Mouse (Mus musculus) intestine, embryonic 15.5 days (tissue): ENCODE data around the gene Rdh19. TPM values are rescaled to one million over a fixed set of nuclear protein-coding genes. Genes with fewer than 3 reads are reported as not detected.
"Not testable (repeated sequence)": the region's sequence is repeated elsewhere in the genome, so short reads cannot be mapped to it uniquely, and the experiment has no call there.

ENCODE experiments used
- ATAC-seq: fragments of 200-750 bp; cut with Nextera tagmentation; 2 replicates; pipeline ENCODE4 v1.8.0; 2017; ENCODE audit warnings: moderate TSS enrichment, moderate library complexity
- H3K27ac ChIP-seq: fragments of 300-500 bp; sonication (generic); 2 replicates; pipeline ENCODE4 v1.5.1; 2015; ENCODE audit warnings: mild to moderate bottlenecking, inconsistent platforms
- H3K27me3 ChIP-seq: fragments of 300-500 bp; sonication (generic); replicated peaks from 2 replicates; pipeline ENCODE4 v1.6.1; 2015; ENCODE audit warnings: inconsistent platforms
- H3K36me3 ChIP-seq: fragments of 300-500 bp; sonication (generic); 2 replicates; pipeline ENCODE4 v1.6.1; 2015; ENCODE audit warnings: inconsistent platforms
- H3K4me1 ChIP-seq: fragments of 300-500 bp; sonication (generic); replicated peaks from 2 replicates; pipeline ENCODE4 v1.6.1; 2015; ENCODE audit warnings: inconsistent platforms
- H3K4me2 ChIP-seq: fragments of 300-500 bp; sonication (generic); replicated peaks from 2 replicates; pipeline ENCODE4 v1.6.1; 2015; ENCODE audit warnings: mild to moderate bottlenecking, inconsistent platforms
- H3K4me3 ChIP-seq: fragments of 300-500 bp; sonication (generic); replicated peaks from 2 replicates; pipeline ENCODE4 v1.5.1; 2015; ENCODE audit warnings: inconsistent platforms
- H3K9ac ChIP-seq: fragments of 300-500 bp; sonication (generic); 2 replicates; pipeline ENCODE4 v1.6.1; 2015; ENCODE audit warnings: inconsistent platforms
- H3K9me3 ChIP-seq: fragments of 300-500 bp; sonication (generic); 2 replicates; pipeline ENCODE4 v1.6.1; 2016; ENCODE audit warnings: inconsistent platforms
- WGBS: fragments of 180-500 bp; shearing (Covaris S2); methylation state at CpG from one replicate; pipeline ENCODE4 v1.1.7; 2015; 5-methylcytosine and 5-hydroxymethylcytosine counted together
- polyA plus RNA-seq: library from polyadenylated mRNA; unstranded; fragments of >200 nt; fragmentation: Nextera tagmentation; extraction: Ambion mirVana; gene quantifications from 2 replicates; pipeline ENCODE4 v1.2.1, GENCODE M21; 2015

The Rdh19 gene
- polyA plus RNA-seq, 1 experiment from 2014 or later, result not detected

DNA sequence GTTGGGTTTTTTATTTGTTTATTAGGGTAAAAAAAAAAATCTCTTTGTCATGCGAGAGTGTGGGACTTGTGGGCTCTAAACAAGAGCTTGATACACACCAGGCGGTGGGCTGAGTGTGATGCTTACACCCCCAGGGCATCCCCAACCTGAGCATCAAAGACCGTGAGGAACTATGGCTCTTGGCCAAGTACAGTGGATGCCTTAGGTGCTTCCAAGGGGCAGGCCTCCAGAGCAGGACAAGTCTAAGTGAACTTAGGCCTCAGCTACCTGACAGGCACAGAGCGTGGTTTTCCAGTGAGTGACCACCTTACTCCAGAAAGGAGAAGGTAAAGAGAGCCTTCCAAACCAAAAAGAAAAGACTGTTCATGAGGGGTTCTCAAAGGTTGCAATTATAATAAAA lies 37.2 kb downstream of the Rdh19 start:
- Histone ChIP-seq H3K4me3 (no peak overlapping the region), H3K4me2 (no peak overlapping the region), H3K27me3 (no peaks in the 10 kb centered on the region), H3K9ac (no peak overlapping the region), H3K27ac (no peak overlapping the region), H3K9me3 (no peaks in the 10 kb centered on the region), H3K36me3 (no peaks in the 10 kb centered on the region), H3K4me1 (no peaks in the 10 kb centered on the region)
- 76% methylated on average over 4 of the region's 4 CpGs for WGBS
- no peak for ATAC-seq

DNA sequence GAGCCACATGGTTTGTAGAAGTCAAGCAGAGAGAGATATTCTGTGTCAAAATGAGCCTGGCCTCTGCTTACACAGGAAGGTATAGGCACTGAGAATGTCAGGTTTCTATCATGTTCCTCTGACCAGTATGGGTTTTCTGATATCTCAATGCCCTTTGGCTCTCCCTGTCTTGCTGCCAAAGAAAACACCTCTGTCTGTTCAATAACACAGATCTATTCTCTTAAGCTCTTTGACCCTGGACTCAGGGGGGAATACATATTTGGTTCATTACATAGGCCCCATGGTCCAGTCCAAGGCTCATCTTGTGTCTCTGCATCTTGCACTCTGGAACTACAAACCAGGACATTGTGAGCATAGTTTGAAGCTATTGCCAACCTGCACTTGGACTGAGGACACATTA lies 38.9 kb downstream of the Rdh19 start, which contains the start of gene Rdh7:
TSS of gene Rdh7 (minus strand) at position 213 of the 400 bp plus-strand sequence.
- Histone ChIP-seq H3K27me3 (no peaks in the 10 kb centered on the region), H3K9ac (no peak within 1 kb of the TSS), H3K27ac (no peak within 1 kb of the TSS), H3K4me2 (no peak within 1 kb of the TSS), H3K36me3 (no peaks in the 10 kb centered on the region), H3K4me1 (no peaks in the 10 kb centered on the region), H3K9me3 (no peaks in the 10 kb centered on the region), H3K4me3 (no peak within 1 kb of the TSS)
- ATAC-seq, result no peak

DNA sequence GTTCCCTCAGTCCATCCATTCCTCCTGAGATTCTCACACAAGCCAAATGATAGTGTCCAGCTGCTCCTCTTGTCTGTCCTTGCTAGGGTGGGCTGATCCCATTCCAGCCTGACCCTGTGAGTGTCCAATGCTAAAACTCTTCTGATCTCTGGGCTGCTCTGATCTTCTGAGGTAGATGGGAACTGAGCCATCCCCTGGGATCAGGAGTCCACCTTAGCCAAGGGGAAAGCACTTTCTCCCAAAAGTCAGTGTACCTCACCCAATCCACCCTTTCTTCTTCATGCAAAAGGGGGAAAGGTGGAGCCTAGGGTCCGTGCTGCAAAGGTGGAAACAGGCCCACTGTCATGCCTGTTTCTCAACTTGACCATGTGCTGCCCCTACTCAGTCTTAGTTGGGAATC lies 41.8 kb downstream of the Rdh19 start:
- Histone ChIP-seq H3K4me3 (no peak overlapping the region), H3K4me2 (no peak overlapping the region), H3K9ac (no peak overlapping the region), H3K4me1 (0 out of 2 replicates have a peak, but pooled peaks cover 5% of the 10 kb centered on the region), H3K27ac (no peak overlapping the region), H3K36me3 (no peaks in the 10 kb centered on the region), H3K9me3 (no peaks in the 10 kb centered on the region), H3K27me3 (no peaks in the 10 kb centered on the region)
- 90% methylated on average over 1 of the region's 1 CpGs for WGBS
- ATAC-seq, result no peak

DNA sequence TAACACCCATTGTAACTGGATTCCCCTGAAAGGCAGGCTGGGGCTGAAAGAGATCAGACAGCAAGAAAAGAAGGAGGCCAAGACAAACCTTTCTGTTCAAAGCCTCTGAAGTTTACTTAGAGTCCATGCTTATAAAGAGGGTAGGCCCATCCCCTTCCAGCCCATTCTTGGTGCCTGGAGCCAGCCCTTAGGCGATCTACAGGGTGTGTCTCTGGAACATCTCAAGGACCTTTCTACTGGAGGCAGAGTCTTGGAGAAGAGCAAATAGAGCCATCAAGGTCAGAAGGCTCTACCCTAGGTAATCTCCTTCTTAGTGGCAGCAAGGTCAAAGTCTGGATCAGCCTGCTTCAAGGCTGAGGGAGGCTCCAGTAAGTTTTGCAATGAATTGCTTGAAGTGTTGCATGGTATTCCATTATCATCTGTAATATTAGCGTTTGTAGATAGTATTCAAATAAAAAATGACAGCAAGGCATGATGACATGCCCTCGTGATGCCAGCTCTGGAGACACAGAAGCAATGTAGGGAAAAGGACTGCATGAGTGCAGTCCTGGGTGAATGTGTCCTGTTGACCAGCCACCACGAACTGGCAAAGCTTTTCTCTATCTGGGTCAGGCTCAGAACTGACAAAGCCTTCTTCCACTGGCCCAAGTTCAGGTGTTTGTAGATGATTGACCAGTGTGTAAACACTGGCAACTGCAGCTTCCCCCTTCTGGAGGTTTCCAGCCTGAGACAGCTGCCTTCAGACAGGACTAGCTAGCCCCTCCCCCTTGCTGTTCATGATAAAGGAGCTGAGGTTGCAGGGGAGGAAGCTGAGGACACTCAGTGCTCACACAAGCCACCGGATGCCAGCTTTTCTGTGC lies 43.7 kb downstream of the Rdh19 start:
- ATAC-seq, result peak; percentile 96
- H3K36me3 ChIP-seq, H3K4me3 ChIP-seq, H3K4me1 ChIP-seq, H3K27me3 ChIP-seq, H3K9me3 ChIP-seq, H3K9ac ChIP-seq: not testable (repeated sequence)
- Histone ChIP-seq H3K4me2 (peak overlapping the region; percentile 36), H3K27ac (peak overlapping the region; percentile 87)
- WGBS, result 42% methylated on average over 5 of the region's 5 CpGs

DNA sequence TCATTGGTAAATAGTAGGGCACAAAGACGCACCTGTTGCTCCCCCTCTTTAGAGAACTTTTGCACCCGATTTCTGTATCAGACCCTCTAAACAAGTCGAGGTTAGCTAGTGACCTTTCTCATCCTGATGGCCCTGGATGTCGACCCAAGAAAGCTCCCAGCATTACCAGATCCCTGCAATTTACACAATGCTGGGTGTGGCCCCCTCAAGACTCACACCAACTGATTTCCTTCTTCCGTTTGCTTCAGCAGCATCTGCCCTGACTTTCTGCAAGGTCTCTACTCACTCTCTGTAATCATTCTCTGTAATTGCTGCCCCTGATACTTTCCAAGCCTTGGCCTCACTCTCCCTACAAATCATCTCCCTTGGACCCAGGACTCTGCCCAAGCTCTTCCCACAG lies 47.0 kb downstream of the Rdh19 start:
- Histone ChIP-seq H3K27me3 (no peaks in the 10 kb centered on the region), H3K9ac (no peak overlapping the region), H3K27ac (no peak overlapping the region; the same call in 1 of the 2 replicates), H3K4me1 (0 out of 2 replicates have a peak, but pooled peaks cover 10% of the 10 kb centered on the region), H3K9me3 (no peaks in the 10 kb centered on the region), H3K36me3 (no peaks in the 10 kb centered on the region), H3K4me2 (no peak overlapping the region), H3K4me3 (no peak overlapping the region)
- no peak for ATAC-seq
- 41% methylated on average over 5 of the region's 5 CpGs for WGBS

DNA sequence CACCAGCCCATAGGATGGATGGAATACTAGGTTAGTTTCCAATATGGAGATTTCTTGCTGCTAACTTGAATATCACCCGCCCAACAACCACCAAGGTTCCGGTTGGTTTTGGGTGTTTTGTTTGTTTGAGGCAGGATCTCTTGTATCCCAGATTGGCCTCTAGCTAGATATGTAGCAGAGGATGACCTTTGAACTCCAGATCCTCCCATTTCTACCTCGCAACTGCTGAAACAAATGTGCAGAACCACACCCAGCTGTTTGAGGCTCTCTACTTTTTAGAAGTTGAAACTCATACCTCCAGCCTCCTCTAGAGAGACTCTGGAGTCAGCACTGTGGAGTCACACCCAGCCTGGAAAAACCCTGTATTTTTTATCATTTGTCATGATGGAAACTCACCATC lies 47.8 kb downstream of the Rdh19 start:
- Histone ChIP-seq H3K4me1 (0 out of 2 replicates have a peak, but pooled peaks cover 10% of the 10 kb centered on the region), H3K4me3 (no peak overlapping the region), H3K27me3 (no peaks in the 10 kb centered on the region), H3K36me3 (no peaks in the 10 kb centered on the region), H3K4me2 (no peak overlapping the region), H3K9ac (no peak overlapping the region), H3K9me3 (no peaks in the 10 kb centered on the region), H3K27ac (no peak overlapping the region)
- 50% methylated on average over 3 of the region's 3 CpGs for WGBS
- ATAC-seq, result no peak

DNA sequence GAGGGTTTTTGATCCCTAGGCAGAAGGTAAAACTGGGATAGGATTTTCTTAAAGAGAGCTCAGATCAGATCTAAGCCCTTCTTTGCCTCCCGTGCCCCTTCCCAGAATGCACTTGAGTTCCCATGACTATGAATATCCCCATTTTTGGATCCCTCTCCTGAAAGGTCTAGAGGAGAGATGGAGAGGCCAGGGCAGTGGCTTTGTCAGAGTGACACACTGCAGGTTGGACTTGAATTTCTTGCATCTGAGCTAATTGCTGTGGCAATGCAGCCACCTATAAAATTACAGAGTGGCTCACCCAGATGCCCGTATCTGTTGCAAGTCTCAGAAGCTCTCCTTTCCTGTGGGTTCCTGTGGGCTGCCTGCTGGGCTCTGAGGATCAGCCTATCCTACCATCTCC lies 48.5 kb downstream of the Rdh19 start, which contains the start of gene Sdr9c7:
TSS of gene Sdr9c7 (plus strand) at position 301 of the 400 bp plus-strand sequence.
- 85% methylated on average over 2 of the region's 2 CpGs for WGBS
- H3K27ac ChIP-seq, result peak within 1 kb of the TSS; percentile 11; the same call in 1 of the 2 replicates
- H3K4me2 ChIP-seq, result no peak within 1 kb of the TSS
- H3K9me3 ChIP-seq, result no peaks in the 10 kb centered on the region
- H3K4me1 ChIP-seq, result 0 out of 2 replicates have a peak, but pooled peaks cover 10% of the 10 kb centered on the region
- no peaks in the 10 kb centered on the region for H3K27me3 ChIP-seq
- no peaks in the 10 kb centered on the region for H3K36me3 ChIP-seq
- no peak within 1 kb of the TSS for H3K9ac ChIP-seq
- no peak for ATAC-seq
- no peak within 1 kb of the TSS for H3K4me3 ChIP-seq

DNA sequence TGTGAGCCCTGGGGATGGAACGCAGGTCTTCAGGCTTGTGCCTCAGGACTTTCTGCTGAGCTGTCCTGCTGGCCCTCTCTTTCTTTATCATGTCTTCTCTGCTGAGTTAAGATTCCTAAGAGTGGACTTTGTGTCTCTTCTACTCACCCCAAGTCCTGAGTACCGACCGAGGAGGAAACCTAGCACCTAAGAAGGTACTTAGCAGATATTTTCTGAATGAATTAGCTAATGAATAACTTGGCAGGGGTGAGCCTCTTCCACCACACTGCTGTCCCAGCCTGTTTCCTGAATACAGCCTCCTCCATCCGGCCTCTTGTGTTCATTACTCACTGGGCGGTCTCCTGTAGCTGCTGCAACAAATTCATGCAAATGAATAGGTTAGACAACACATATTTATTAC lies 50.1 kb downstream of the Rdh19 start:
- H3K27me3 ChIP-seq, result no peaks in the 10 kb centered on the region
- H3K4me3 ChIP-seq, result no peak overlapping the region
- peak; percentile 88 for ATAC-seq
- H3K9me3 ChIP-seq, result no peaks in the 10 kb centered on the region
- peak overlapping the region; percentile 11; the same call in 1 of the 2 replicates for H3K27ac ChIP-seq
- H3K4me1 ChIP-seq, result 0 out of 2 replicates have a peak, but pooled peaks cover 10% of the 10 kb centered on the region
- H3K4me2 ChIP-seq, result no peak overlapping the region
- no peaks in the 10 kb centered on the region for H3K36me3 ChIP-seq
- 45% methylated on average over 5 of the region's 5 CpGs for WGBS
- no peak overlapping the region for H3K9ac ChIP-seq

DNA sequence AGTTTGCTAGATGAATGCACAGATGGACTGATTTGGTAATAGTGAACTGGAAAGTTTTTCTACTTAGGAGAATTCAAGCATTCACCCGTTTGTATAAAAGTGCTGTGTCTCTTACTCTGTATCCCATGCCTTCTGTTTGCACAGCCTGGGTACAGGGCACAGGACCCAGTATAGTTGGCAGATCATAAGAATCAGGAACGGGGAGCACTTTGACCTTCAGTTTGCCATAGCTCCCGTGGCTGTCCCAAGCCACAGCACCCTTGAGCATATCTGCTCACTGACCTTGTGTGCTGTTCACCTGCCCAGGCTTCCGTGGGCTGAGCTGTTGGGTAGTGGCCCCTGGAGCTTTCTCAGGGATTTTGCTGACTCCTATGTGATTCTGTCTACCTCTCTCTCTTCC lies 52.0 kb downstream of the Rdh19 start:
- WGBS, result 76% methylated on average over 4 of the region's 4 CpGs
- Histone ChIP-seq H3K27me3 (no peaks in the 10 kb centered on the region), H3K4me2 (no peak overlapping the region), H3K36me3 (no peaks in the 10 kb centered on the region), H3K27ac (no peak overlapping the region), H3K4me1 (0 out of 2 replicates have a peak, but pooled peaks cover 10% of the 10 kb centered on the region), H3K4me3 (no peak overlapping the region), H3K9ac (no peak overlapping the region), H3K9me3 (no peaks in the 10 kb centered on the region)
- ATAC-seq, result no peak

DNA sequence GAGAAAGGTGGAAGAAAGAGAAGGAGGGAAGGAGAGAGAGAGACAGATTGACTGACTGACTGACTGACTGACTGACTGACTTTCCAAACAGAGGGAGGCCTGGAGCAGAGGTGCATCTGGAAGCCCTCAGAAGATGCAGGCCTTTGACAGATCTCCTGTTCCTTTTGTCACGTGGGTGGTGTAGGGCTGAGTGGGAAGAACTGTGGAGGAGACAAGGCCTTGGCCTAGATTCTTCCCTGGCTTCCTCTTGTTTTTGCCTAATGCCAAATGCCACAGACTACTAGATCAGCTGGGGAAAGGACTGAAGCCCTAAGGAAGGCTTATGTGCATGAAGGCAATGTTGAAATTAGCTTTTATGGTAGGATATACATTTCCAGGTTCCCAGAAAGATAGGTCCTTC lies 53.4 kb downstream of the Rdh19 start:
- WGBS, result 44% methylated on average over 1 of the region's 1 CpGs
- ATAC-seq, result no peak
- H3K4me3 ChIP-seq, result no peak overlapping the region

DNA sequence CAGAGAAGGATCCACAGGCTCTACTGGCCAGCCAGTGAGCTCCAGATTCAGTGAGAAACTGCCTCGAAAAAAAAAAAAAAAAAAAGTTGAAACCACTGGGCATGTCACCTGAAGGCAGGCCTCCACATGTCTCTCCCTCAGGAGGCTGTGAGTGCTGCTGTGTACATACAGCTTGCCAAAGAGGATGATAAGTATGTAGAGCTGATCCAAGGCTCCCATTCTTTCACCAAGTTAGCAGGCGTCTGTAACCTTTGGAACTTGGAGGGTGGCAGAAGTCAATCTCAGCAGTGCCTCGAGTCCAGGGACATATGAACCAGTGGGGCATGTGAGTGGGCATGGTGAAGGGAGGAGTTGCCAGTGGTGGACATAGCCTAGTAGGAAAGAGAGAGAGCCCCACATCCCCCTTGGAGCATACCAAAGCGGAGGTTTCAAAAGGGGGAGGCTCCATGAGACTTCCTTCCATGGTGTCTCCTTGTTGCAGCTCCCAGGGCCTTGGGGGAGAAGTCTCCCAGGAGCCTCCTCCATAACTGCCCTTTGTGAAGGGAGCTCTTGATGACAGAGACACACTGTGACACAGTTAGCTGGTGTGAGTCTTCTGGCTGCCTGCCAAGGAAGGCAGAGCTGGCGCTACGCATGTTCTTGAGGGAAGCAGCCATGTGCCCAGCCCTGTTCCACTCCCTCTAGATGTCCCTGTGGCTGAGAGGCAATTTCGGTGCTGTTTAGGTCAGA lies 55.2 kb downstream of the Rdh19 start:
- Histone ChIP-seq H3K9ac (no peak overlapping the region), H3K27me3 (no peaks in the 10 kb centered on the region), H3K27ac (0 out of 2 replicates have a peak overlapping the region, but pooled peaks have one; percentile 42), H3K9me3 (no peaks in the 10 kb centered on the region), H3K36me3 (no peaks in the 10 kb centered on the region), H3K4me1 (0 out of 2 replicates have a peak, but pooled peaks cover 4% of the 10 kb centered on the region), H3K4me3 (no peak overlapping the region), H3K4me2 (no peak overlapping the region)
- 53% methylated on average over 7 of the region's 7 CpGs for WGBS
- peak; percentile 80 for ATAC-seq

More for the DNA sequence above, 53.4 kb downstream of the Rdh19 start:
- Histone ChIP-seq H3K27ac (no peak overlapping the region), H3K27me3 (no peaks in the 10 kb centered on the region), H3K4me2 (no peak overlapping the region), H3K9ac (no peak overlapping the region), H3K9me3 (no peaks in the 10 kb centered on the region), H3K36me3 (no peaks in the 10 kb centered on the region), H3K4me1 (0 out of 2 replicates have a peak, but pooled peaks cover 7% of the 10 kb centered on the region)

DNA sequence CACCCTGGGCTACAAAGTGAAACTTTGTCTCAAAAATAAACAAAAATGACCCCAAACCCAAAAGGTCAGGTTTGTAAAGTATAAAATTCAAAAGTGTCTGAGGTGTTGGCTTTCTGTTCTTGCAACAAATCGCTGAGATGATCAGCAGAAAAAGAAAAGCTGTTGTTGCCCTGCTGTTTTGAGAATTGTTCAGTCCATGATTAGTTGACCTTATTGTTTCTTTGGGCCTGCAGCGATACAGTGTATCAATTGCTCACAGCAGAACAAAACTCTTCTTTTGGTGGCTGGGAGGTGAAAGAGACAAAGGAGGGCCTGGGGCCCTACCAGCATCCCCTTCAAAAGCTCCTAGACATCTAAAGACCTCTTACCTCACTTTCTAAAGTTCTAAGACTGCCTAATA lies 56.4 kb downstream of the Rdh19 start:
- WGBS, result 77% methylated on average over 2 of the region's 2 CpGs
- H3K36me3 ChIP-seq, result no peaks in the 10 kb centered on the region
- no peak overlapping the region for H3K9ac ChIP-seq
- 0 out of 2 replicates have a peak, but pooled peaks cover 4% of the 10 kb centered on the region for H3K4me1 ChIP-seq
- no peak overlapping the region for H3K4me3 ChIP-seq
- no peaks in the 10 kb centered on the region for H3K9me3 ChIP-seq
- H3K27ac ChIP-seq, result no peak overlapping the region
- no peak overlapping the region for H3K4me2 ChIP-seq
- no peak for ATAC-seq
- no peaks in the 10 kb centered on the region for H3K27me3 ChIP-seq
